Mouse (Mus musculus) kidney, adult 8-10 months (tissue): ENCODE measurements around the gene Pkp3.

Source experiments
- DNase-seq, 2 experiments: peaks; one replicate each; pipeline ENCODE4 v3.0.0; 2022

Gene Pkp3

GRCm38 (mm10) chr7:141094487-141095205, 16.6 kb downstream of the Pkp3 start:
- peak; percentile 87 to 91 for DNase-seq

DNA sequence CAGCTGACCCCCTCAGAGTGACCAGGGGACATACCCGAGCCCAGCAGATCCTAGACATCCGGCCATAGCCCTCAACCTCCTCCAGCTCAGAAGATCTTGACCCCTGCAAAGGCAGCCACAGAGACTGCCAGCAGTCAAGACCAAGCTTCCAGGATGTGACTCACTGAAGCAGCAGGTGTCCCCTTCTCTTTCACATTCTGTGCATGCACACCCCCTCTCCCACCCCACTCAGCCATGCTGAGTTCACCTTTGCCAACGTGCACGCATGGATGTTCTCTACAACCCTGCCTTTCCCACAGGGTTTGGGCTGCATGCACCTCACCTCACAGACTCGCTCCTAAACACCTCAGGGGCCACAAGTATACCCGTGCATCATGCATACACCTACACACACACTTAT, 18.0 kb downstream of the Pkp3 start:
- DNase-seq, result peak in 1 of 2 experiments; percentile 20

DNA sequence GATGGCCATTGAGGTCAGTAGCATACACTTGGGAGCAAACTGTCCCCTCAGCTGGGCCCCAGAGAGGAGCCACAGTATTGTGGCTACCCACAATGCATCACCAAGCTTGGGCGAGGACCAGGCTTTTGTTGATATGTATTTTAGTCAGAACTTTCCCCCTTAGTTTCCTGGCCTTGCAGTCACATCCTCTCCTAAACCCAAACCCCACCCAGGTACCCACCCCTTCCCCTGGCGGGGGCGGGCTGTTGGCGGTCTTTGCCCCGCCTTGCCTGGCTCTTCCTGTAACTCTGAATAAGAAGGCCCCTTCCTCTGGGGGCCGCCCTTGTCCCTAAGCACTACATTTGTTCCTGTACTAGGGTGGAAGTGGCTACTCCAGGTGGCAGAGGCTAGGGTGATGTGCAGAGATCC, 18.6 kb downstream of the Pkp3 start:
- DNase-seq, result peak; percentile 71 to 73

DNA sequence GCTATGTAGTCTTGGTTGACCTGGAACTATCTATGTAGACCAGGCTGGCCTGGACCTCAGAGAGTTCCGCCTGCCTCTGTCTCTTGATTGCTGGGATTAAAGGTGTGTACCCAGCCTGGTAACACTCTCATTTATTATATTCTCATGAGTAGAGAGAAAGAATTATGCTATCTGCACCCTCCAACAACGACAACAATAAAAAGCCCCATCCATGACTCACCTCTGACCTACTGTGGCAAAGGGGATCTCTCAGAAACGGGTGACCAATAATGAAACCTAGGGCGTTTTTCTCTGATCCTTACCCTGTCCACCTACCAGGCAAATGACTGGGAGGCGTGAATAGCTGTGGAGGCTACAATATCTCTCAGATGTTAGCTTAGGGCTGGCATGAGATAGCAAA, 19.2 kb downstream of the Pkp3 start:
- no peak for DNase-seq

GRCm38 (mm10) chr7:141099911-141100691, 22.1 kb downstream of the Pkp3 start, which contains the start of gene Sigirr:
TSS of gene Sigirr (minus strand) at chr7:141100572.
- peak in 1 of 2 experiments; percentile 64 for DNase-seq

- no peak for DNase-seq
Observed at GRCm38 (mm10) chr7:141103161-141103560, 25.1 kb downstream of the Pkp3 start.

DNA sequence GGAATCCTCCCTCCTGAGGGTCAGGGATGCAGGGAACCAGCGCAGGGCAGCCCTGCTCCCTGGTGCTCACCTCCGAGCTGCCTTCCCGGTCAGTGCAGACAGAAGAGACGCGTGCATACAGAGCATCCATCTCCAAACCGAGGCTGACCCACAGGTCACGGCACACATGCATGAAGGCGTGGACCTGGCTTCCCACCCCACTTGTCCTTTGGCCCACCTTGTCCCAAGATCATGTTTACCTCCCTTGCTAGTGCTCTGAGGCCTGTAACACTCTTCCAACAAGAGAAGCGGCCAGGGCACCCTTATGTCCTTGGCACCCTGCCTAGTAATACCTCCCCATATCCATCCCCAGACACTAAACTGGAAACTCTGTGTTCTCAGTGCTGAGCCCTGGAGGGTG, 37.9 kb downstream of the Pkp3 start:
- DNase-seq, result no peak

GRCm38 (mm10) chr7:141117636-141118035, 39.6 kb downstream of the Pkp3 start, which contains the start of gene Ano9:
TSS of gene Ano9 (minus strand) at chr7:141117806.
- DNase-seq, result peak; percentile 71 to 79

DNA sequence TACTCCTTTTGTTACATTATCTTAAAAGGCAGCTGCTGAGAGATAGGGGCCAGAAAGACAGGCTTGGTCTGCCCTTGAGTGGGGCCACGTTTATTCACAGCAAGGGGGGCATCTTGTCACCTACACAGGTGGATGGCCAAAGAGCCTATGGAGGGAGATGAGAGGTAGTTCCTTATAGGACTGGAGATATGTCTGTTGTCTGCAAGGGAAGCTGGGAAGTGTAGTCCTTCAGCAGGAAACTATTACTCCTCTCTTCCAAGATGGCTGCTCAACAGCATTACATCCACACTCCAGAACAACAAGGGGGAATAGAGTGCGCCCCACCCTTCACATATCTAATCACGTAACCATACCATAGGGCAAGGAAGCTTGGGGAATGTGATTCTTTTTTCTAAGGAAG, 41.5 kb downstream of the Pkp3 start:
- DNase-seq, result no peak

DNA sequence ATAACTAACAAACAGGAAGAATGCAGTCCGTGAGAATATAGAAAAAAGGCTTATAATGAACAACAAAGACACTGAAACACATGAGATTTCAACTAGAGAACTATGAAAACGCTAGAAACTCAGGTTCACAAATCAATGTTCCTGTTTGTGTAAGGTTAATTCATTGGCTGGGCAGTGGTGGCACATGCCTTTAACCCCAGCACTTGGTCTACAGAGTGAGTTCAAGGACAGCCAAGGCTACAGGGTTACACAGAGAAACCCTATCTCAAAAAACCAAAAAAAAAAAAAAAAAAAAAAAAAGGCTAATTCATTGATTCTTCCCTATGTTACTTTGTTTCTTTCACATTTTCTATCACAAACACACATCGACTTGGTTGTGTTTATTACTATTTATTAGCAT, 42.6 kb downstream of the Pkp3 start:
- no peak for DNase-seq

GRCm38 (mm10) chr7:141121051-141121531, 43.1 kb downstream of the Pkp3 start:
- peak; percentile 90 to 95 for DNase-seq

DNA sequence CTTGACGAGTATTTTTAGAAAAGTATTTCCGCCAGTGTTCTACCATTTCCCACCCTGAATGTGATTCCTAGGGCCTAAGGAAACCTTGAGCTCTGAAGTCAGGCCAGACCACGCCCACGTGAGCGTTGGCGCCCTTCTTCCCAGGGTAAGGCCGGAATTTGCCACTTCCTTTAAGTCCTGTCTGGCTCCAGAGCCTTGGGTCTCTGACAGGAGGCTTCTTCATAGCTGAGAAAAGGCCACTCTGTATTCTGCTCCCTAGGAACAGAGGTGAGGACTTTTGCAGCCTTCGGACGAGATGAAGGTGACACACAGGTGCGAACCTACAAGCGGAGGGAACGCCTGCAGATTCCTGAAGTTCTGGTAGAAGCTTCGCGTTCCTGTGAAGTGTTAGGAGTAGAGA, 44.2 kb downstream of the Pkp3 start, which contains the start of gene Ptdss2:
Gene Ptdss2 (plus strand): TSS at position 138 of the 400 bp plus-strand sequence.
- peak; percentile 76 for DNase-seq

- DNase-seq, result peak; percentile 99
Observed at GRCm38 (mm10) chr7:141122689-141123516, 44.9 kb downstream of the Pkp3 start.

DNA sequence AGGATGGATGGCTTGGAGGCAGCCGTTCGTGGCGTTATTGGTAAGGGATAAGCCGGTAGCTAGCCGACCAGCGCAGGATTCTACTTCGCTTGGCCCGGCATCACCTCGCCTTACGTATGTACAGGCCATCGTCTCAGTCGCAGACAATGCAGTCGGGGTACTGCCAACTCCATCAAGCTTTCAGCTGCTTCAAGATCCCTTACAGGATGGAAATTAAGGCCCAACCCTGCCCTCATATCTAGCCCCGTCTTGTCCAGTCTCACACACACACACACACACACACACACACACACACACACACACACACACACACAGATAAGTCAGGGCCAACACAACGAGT, 45.5 kb downstream of the Pkp3 start:
- DNase-seq, result no peak

DNA sequence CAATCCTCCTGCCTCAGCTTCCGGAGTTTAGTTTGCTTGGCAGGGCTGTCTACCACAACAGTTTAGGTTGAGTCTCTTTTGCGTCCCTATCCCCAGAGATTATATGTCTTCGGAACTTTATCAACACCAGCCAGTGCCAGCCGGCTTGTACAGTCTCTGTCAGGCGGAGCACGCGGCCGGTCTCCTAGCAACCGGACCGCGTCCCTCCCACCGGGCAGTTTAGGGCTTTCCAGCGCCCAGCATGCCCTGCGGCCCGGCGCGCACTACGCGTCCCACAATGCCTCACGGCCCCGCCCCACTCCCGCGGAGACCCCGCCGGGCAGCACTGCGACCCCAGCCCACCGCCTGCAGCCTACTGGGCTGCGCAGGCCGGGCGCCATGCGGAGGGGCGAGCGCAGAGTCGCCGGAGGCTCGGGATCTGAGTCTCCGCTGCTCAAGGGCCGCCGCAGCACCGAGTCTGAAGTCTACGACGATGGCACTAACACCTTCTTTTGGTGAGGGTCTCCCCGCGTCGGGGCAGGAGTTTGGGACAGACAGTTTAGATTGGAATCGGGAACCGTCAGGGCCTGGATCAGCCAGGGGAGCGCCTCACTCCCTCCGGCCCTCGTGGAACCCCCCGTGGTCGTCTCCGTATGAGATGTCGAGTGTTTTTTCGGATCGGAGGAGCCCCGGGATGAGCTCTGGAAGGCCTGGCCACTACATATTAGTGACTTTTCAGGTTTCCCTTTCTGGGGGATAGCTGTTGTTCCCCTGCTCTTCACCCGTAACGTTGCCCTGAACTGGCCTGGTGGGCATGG, 53.2 kb downstream of the Pkp3 start:
- DNase-seq, result peak; percentile 91 to 92

DNA sequence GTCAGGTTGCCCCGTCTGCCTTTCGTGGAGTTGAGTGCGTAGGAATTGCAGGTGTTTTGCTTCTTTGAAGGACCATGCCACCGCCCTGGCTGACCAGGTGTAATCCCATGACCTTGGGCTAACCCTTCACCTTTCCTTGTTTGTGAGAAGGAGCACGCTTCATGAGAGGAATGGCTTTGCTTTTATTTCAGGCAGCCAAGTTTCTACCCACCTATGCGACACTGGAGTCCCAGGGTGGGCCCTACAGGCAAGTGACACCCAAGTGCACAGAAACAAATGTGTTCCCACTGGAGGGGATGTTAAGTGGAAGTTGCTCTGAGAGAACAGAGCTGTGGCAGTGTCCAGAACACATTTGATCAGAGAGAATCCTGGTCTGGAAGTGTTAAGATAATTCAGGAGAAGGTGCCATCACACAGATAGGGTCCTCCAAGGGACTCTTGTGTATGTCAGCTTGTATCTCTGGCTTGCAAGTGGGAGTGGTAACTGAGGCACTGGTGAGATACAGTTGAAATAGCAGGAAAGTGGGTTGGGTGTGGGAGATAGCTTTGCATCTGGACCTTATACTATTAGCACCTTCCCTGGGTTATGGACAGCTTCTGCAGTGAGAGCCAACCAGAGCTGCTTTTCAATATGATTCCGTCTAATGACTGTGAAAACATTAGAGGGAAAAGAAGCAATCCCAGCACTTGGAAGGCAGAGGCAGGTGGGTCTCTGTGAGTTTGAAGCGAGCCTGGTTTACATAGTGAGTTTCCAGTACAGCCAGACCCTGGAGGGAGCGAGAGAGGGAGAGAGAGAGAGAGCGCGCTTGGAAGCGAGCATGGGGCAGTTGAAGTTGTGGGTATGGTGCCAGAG, 54.1 kb downstream of the Pkp3 start:
- peak in 1 of 2 experiments; percentile 10 for DNase-seq
